Mouse (Mus musculus) urinary bladder, postnatal 36 days (tissue): Measurements from ENCODE around the gene Ube2cbp.

Source experiments
- DNase-seq, 2 experiments: peaks; one replicate each; pipeline ENCODE4 v3.0.0; 2022; ENCODE audit warnings: low spot score in 2 of 2, mixed read lengths in 1 of 2

Ube2cbp gene

DNA sequence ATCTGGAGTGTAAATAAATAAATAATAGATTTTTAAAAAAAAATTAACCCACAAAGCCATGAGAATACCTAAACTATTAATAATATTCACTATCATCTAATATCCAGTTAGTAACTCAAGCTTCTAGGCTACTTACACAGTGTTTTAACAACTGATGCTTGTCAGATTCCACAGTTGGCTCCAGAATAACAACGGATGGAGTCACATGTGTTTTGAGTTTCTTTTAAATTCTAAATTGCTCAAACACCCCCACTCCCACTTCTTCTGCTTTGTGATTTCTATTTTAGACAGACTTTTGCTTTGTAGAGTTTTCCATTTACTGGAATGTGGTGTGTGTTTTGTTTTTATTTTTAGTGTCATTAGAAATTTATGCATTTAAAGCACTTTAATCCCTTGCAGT lies 140.0 kb downstream of the Ube2cbp start:
- no peak for DNase-seq

GRCm38 (mm10) chr9:86319516-86320140 lies 145.1 kb downstream of the Ube2cbp start:
- no peak for DNase-seq

DNA sequence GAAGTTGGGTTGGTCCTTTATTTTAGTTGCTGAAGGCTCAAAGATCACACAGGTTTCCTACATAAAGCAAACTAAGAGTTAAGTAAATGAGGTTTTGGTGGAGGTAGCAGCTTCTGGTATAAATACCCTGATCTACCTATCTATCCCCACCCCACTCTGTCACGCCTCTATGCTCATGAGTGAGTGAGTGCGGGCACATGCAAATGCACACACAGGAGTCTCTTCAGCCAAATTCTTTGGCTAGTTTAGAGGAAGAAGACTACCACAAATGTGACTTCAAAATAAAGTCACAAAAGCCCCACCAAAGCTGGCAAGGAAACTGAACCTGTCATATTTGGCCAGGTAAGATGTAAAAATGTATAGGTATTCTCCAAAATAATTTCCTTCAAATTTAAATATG lies 149.1 kb downstream of the Ube2cbp start:
- no peak for DNase-seq

DNA sequence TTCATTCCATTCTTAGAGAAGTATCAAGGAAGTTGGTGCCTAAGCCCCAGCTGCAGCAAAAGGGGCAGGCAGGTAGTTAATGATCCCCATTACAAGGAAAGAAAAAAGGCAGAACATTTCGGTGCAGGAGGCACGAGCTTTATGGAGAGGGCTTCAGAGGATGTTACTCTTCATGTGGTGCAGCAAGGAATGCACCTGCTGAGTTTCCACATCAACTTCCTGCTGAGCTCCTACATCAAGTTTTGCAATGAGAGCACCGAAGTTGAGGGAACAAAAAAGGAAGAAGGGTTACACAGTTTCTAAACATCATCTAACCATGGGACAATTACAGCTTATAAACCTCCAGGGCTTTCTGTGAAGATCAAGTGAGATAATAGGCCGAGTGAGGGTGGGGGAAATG lies 156.1 kb downstream of the Ube2cbp start:
- DNase-seq: no peak

DNA sequence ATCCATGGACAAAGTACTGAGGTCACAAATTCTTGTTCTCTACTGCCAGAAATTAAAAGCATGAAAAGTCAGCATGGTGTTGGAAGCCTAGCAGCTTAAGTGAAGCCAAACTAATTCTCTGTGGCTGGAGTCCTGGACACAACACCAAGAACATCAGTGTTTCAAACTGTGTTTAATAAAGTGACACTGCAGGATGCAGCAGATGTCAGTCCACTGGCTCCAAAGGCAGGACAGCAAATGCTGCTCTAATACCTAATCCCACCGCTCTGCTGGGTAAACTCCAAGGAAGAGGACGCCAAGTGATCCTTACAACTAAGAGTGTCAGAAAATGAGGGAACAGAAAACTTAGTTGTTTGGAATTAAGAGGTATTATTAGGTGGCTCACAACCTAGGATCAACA lies 158.2 kb downstream of the Ube2cbp start:
- DNase-seq: no peak

- no peak for DNase-seq
These were observed 163.3 kb downstream of the Ube2cbp start for GRCm38 (mm10) chr9:86301407-86301806.

GRCm38 (mm10) chr9:86298596-86298995 lies 166.2 kb downstream of the Ube2cbp start:
- no peak for DNase-seq

DNA sequence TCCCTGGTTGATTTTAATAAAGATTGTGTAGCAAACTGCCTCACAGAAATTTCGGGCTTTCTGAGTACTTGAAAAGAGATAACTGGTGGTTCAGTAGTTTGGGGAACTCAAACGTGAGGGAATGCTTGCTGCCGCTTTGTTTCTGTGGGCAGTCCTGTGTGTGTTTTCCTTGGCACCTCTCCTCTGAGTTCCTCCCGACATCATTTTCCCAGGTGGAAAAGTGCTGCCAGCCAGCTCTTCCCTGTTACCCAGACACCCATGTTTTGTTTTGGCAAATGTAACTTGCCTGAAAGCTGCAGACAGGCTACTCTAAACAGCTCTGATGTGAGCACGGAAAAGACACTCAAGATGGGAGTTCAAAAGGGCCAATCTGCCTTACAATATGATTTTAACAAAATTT lies 166.6 kb downstream of the Ube2cbp start:
- no peak for DNase-seq

DNA sequence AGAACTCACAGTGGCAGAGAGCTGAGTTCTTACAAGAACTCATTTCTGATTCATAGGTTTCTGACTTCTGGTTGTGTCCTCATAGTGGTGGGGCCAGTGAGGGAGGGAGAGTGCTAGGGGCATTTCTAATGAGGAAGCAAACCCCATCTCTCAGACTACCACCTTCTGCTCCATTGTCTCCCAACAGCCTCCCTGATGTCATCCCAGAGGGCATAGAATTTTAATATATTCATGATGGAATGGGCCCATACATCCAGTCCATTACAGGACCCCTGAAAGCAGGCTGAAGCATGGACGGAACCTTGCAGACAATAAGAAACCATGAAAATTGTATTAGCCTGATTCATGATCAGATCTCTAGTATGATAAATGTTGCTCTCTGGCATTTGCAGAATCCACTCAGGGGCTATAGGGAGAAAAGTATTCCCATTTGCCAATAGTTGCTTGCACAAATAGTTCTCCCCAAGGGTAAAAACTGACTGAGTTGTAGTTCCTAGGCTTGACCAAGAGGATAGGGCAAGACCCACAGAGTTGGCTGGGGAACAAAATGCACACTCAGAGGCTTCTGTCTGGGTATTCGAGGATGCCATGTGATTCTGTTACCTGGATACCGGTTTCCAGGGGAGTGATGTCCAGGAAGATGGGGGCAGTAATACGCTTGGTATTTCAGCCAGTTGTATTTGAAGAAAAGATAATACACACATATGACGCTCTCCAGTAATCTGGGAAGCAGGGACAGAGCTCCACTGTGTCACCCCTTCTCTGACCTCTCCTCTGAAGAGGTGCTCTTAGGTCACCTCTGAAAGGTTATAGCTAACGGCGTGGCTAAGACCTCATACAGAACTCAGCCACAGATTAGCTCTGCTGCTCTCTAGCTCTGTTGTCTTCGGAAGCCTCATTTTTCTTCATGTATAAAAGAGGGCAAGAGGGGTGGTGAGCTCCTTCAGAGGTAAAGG lies 167.8 kb downstream of the Ube2cbp start:
- DNase-seq: no peak

DNA sequence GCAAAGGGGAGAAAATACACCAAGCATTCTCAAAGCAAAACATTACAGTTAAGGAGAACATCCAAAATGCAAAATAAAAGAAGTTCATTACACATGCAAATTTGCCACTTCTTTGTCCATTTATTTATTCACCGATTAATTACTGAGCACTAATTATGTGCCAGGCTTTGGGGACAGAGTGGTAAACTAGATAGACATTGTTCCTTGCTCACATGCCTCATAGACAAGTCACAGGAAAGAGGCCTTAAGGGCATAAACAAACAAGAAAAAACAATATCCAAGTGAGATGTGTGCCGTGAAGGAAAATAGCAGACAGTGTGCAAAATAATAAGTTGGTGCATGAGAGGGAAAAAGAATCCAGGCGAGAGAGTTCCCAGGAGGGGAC lies 177.2 kb downstream of the Ube2cbp start:
- no peak for DNase-seq

- DNase-seq: no peak
These were observed 177.8 kb downstream of the Ube2cbp start for GRCm38 (mm10) chr9:86286830-86287569.

DNA sequence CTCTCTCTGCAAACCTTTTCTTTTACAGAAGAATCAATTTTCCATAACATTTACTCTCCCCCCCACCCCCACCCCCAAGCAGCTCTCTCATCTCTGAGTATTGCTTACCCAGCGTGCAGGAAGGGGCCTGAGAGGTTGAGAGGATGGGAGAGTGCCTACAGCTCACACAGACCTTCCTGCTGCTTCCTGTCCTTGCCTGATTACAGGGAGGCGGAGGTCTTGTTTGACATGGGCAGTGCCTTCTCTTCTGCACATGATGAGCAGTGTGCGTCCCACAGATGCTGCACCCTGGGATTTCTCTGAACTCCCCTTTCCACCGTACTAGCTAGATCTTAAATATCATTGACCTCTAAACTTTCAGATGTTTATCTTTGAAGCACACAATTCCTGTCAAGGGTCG lies 182.2 kb downstream of the Ube2cbp start:
- DNase-seq: no peak

DNA sequence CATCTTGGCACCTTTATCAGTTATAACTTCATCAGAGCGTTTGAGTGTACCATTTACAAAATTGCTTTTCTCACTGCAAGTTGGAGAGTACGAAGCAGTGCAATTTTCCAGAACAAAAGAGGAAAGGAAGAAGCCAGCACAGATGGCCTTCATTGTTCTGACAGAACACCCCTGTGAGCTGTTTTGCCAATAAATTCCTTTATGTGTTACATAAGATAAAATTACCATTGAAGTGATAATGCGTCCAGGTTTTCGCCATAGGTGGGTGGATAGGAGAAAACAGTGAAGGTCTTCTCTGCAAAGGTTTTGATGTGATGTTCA lies 183.6 kb downstream of the Ube2cbp start:
- DNase-seq: no peak

DNA sequence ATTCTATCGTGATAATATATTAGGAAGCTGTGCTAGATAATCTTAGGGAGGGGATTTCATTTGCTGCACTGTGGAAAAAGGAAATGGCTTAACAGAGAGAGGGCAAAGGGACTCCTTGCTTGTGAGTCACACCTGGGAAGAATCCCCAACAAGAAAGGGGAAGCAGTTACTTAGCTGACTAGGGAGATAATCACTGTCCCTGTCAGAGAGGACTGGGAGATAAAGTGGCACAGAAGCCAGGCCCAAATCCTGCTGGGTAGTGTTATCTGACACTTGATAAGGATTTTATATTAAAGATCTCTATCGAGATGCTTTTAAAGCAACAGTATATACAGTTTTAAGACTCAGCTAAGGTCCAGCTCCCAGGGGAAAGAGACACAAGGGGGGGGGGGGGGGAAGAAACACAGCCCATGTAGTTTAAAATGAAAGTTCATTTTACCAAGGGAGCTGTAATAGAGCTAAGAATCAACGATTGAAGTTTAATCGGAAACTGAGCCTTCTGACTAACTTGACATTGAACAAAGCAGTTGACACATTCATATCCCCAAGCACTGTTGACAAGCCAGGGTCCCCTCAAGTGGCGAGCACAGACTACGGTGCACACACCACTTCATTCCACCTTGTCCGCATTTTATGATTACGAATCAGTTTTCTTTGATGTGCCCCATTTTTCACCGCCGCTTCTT lies 184.1 kb downstream of the Ube2cbp start:
- DNase-seq: no peak

DNA sequence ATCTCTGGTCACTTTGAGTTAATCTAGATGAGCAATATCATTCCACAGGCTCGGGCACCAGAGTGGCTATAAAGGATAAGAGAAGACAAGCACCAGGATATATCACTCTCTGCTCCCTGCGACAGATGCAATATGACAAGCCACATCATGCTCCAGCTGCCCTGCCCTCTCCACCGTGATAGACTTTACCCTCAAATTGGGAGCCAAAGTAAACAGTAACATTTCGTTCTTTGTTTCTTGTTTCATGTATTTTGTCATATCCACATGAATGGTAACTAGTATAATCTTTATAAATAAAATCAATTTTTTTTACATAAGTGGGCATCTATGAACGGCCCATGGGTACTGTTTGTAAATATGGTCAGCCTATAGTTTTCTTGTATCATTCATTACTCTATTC lies 195.2 kb downstream of the Ube2cbp start:
- DNase-seq: no peak

GRCm38 (mm10) chr9:86266658-86267057 lies 198.1 kb downstream of the Ube2cbp start:
- DNase-seq: no peak
